Mouse (Mus musculus) limb, embryonic 11.5 days (tissue): ENCODE measurements at regions not wholly inside any gene's neighbourhood (a gene's known extent, or its start where the extent isn't known, plus 50 kb on each side); places are given as distances from the start of the nearest gene placed in this dataset.

Experiments
- ATAC-seq: fragments of 200-750 bp; cut with Nextera tagmentation; 2 replicates; pipeline ENCODE4 v1.8.0; 2017; ENCODE audit warnings: low read depth; ENCODE audit not compliant: insufficient number of reproducible peaks, low FRiP score, low TSS enrichment
- DNase-seq: peaks from one replicate; pipeline ENCODE4 v3.0.0-alpha.2; 2015; ENCODE audit warnings: low spot score
- H3K27ac ChIP-seq: fragments of 300-500 bp; sonication (generic); replicated peaks from 2 replicates; pipeline ENCODE4 v1.5.1; 2014; ENCODE audit warnings: low read depth, mild to moderate bottlenecking, low read length
- H3K27me3 ChIP-seq: fragments of 300-500 bp; sonication (generic); 2 replicates; pipeline ENCODE4 v1.6.1; 2014; ENCODE audit warnings: mild to moderate bottlenecking, low read length, mixed read lengths; ENCODE audit not compliant: control insufficient read depth, insufficient read depth
- H3K36me3 ChIP-seq: fragments of 300-500 bp; sonication (generic); 2 replicates; pipeline ENCODE4 v1.6.1; 2014; ENCODE audit warnings: mild to moderate bottlenecking, low read length, moderate library complexity, mixed read lengths; ENCODE audit not compliant: control insufficient read depth, insufficient read depth
- H3K4me1 ChIP-seq: fragments of 300-500 bp; sonication (generic); 2 replicates; pipeline ENCODE4 v1.6.1; 2014; ENCODE audit warnings: low read length, mixed read lengths; ENCODE audit not compliant: control insufficient read depth, insufficient read depth
- H3K4me2 ChIP-seq: fragments of 300-500 bp; sonication (generic); 2 replicates; pipeline ENCODE4 v1.6.1; 2014; ENCODE audit warnings: low read depth, mild to moderate bottlenecking, moderate library complexity; ENCODE audit not compliant: severe bottlenecking
- H3K4me3 ChIP-seq: fragments of 300-500 bp; sonication (generic); 2 replicates; pipeline ENCODE4 v1.5.1; 2014; ENCODE audit warnings: low read depth, low read length
- H3K9ac ChIP-seq: fragments of 300-500 bp; sonication (generic); 2 replicates; pipeline ENCODE4 v1.6.1; 2014; ENCODE audit warnings: mild to moderate bottlenecking, low read length
- H3K9me3 ChIP-seq: fragments of 300-500 bp; sonication (generic); 2 replicates; pipeline ENCODE4 v1.6.1; 2016; ENCODE audit warnings: low read length; ENCODE audit not compliant: control insufficient read depth
- WGBS: fragments of 180-500 bp; shearing (Covaris S2); extraction: QIAGEN DNeasy Blood & Tissue Kit; methylation state at CpG from one replicate; pipeline ENCODE4 v1.1.7; 2014; 5-methylcytosine and 5-hydroxymethylcytosine counted together

- no peaks in the 10 kb centered on the region for H3K9me3 ChIP-seq
- H3K27ac ChIP-seq, result no peak overlapping the region
- H3K4me2 ChIP-seq, result no peak overlapping the region
- H3K4me3 ChIP-seq, result no peak overlapping the region
- no peak overlapping the region for H3K9ac ChIP-seq
- H3K36me3 ChIP-seq, result no peaks in the 10 kb centered on the region
- DNase-seq, result no peak
- ATAC-seq, result no peak
- 84% methylated on average over 4 of the region's 4 CpGs for WGBS
- H3K27me3 ChIP-seq, result no peaks in the 10 kb centered on the region
- no peaks in the 10 kb centered on the region for H3K4me1 ChIP-seq
Measured at GRCm38 (mm10) chr7:63811816-63812215, 104.8 kb upstream of the E030018B13Rik start.

DNA sequence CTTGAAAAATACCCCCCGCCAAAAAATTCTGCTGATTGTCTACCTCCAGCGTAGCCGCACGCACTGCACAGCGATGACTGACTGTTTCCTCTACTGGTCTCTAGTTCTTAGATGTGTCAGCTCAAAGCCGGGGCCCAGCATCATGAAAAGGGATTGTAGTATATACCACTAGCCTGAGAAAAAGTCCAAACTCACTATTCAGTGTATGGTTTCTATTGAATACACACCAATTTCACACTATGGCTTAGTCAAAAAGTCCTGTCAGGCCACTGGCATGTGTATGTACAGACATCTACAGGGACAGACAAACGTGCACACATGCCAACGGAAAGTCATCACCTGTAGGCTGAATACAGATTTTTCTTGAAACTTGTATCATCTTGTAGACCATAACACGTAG is 101.1 kb upstream of the E030018B13Rik start:
- 93% methylated on average over 9 of the region's 9 CpGs for WGBS
- DNase-seq (no peak), ATAC-seq (no peak)
- H3K27me3 ChIP-seq, result no peaks in the 10 kb centered on the region
- H3K4me2 ChIP-seq, result no peak overlapping the region
- no peaks in the 10 kb centered on the region for H3K9me3 ChIP-seq
- H3K9ac ChIP-seq, result no peak overlapping the region
- H3K4me3 ChIP-seq, result no peak overlapping the region
- no peak overlapping the region for H3K27ac ChIP-seq
- H3K4me1 ChIP-seq, result no peaks in the 10 kb centered on the region
- H3K36me3 ChIP-seq, result no peaks in the 10 kb centered on the region

GRCm38 (mm10) chr7:63816056-63816941 is 100.4 kb upstream of the E030018B13Rik start:
- no peak for ATAC-seq
- Histone ChIP-seq H3K4me3 (no peak overlapping the region), H3K27ac (no peak overlapping the region), H3K27me3 (no peaks in the 10 kb centered on the region), H3K9ac (no peak overlapping the region), H3K4me2 (no peak overlapping the region), H3K9me3 (no peaks in the 10 kb centered on the region), H3K36me3 (no peaks in the 10 kb centered on the region), H3K4me1 (no peaks in the 10 kb centered on the region)
- no peak for DNase-seq
- WGBS, result 65% methylated on average over 10 of the region's 10 CpGs

GRCm38 (mm10) chr7:63817476-63817875 is 99.2 kb upstream of the E030018B13Rik start:
- no peak overlapping the region for H3K4me2 ChIP-seq
- no peaks in the 10 kb centered on the region for H3K9me3 ChIP-seq
- DNase-seq (no peak), ATAC-seq (no peak)
- 80% methylated on average over 1 of the region's 1 CpGs for WGBS
- no peaks in the 10 kb centered on the region for H3K4me1 ChIP-seq
- no peak overlapping the region for H3K4me3 ChIP-seq
- H3K36me3 ChIP-seq, result no peaks in the 10 kb centered on the region
- H3K27ac ChIP-seq, result no peak overlapping the region
- H3K9ac ChIP-seq, result no peak overlapping the region
- H3K27me3 ChIP-seq, result no peaks in the 10 kb centered on the region

- Histone ChIP-seq H3K4me2 (no peak overlapping the region), H3K4me1 (no peaks in the 10 kb centered on the region), H3K27ac (no peak overlapping the region), H3K27me3 (no peaks in the 10 kb centered on the region), H3K9me3 (no peaks in the 10 kb centered on the region), H3K36me3 (no peaks in the 10 kb centered on the region), H3K9ac (no peak overlapping the region), H3K4me3 (no peak overlapping the region)
- WGBS, result 96% methylated on average over 3 of the region's 3 CpGs
- ATAC-seq (no peak), DNase-seq (no peak)
Measured at GRCm38 (mm10) chr7:63818105-63818504, 98.6 kb upstream of the E030018B13Rik start.

DNA sequence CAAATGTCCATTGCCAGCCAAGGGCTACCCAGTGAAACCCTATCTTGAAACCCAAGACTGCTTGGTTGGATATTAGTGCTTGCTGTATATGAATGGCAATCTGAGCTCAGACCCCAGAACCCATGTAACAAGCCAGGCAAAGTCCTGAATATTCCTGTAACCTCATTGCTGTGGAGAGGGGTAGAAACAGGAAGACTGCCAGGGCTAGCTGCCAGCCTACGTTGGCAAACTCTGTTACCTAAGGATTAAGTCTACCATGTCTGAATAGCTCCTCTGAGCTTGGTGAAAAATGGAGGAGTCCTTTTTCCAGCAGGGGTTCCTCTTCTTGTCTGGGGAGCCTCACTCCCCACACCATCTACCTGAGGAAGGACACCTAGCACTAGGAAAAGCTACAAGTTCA is 96.4 kb upstream of the E030018B13Rik start:
- Histone ChIP-seq H3K4me3 (no peak overlapping the region), H3K4me1 (no peaks in the 10 kb centered on the region), H3K36me3 (no peaks in the 10 kb centered on the region), H3K9me3 (no peaks in the 10 kb centered on the region), H3K27ac (no peak overlapping the region), H3K9ac (no peak overlapping the region), H3K27me3 (no peaks in the 10 kb centered on the region), H3K4me2 (no peak overlapping the region)
- ATAC-seq, result no peak
- 83% methylated on average over 1 of the region's 1 CpGs for WGBS
- DNase-seq, result no peak

DNA sequence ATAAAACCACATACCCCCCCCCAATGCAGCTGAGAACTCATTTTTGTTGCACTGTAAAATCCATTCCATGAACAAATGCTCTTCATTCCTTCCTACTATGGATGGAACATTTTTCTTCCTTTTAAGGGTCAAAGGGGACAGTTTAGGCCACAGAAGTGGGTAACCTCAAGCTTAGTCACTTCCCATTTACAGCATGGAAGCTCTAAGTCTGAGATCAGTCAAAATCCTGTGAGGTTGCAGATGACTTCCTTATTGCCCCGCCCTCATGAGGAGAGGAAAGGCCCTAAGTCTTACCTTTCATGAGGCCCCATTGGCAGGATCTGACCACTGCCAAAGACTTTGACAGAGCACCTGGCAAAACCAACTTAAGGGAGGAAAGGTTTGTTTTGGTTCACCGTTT is 94.7 kb upstream of the E030018B13Rik start:
- WGBS, result 85% methylated on average over 2 of the region's 2 CpGs
- Histone ChIP-seq H3K9ac (no peak overlapping the region), H3K9me3 (no peaks in the 10 kb centered on the region), H3K36me3 (no peaks in the 10 kb centered on the region), H3K4me2 (no peak overlapping the region), H3K27ac (no peak overlapping the region), H3K4me1 (no peaks in the 10 kb centered on the region), H3K27me3 (no peaks in the 10 kb centered on the region), H3K4me3 (no peak overlapping the region)
- no peak for ATAC-seq
- DNase-seq, result no peak

- Histone ChIP-seq H3K4me3 (no peak overlapping the region), H3K4me2 (no peak overlapping the region), H3K27me3 (no peaks in the 10 kb centered on the region), H3K9me3 (no peaks in the 10 kb centered on the region), H3K9ac (no peak overlapping the region), H3K36me3 (no peaks in the 10 kb centered on the region), H3K4me1 (no peaks in the 10 kb centered on the region), H3K27ac (no peak overlapping the region)
- WGBS, result 51% methylated on average over 7 of the region's 7 CpGs
- no peak for ATAC-seq
- DNase-seq, result peak; percentile 23
Measured at GRCm38 (mm10) chr7:63824009-63824408, 92.6 kb upstream of the E030018B13Rik start.
